Mouse (Mus musculus) forebrain, postnatal 0 days (tissue): ENCODE data around the gene Hyou1. TPM values are rescaled to one million over a fixed set of nuclear protein-coding genes. Genes with fewer than 3 reads are reported as not detected.

Source experiments
- ATAC-seq: fragments of 200-750 bp; cut with Nextera tagmentation; 2 replicates; pipeline ENCODE4 v1.8.0; 2017; ENCODE audit warnings: mild to moderate bottlenecking, moderate library complexity
- DNase-seq: peaks from one replicate; pipeline ENCODE4 v3.0.0-alpha.2; 2015
- H3K27ac ChIP-seq: fragments of 300-500 bp; sonication (generic); 2 replicates; pipeline ENCODE4 v1.5.1; 2014; ENCODE audit warnings: low read depth, mild to moderate bottlenecking, antibody characterized with exemption, low read length, moderate library complexity, mixed read lengths
- H3K27me3 ChIP-seq: fragments of 300-500 bp; sonication (generic); 2 replicates; pipeline ENCODE4 v1.6.1; 2014; ENCODE audit warnings: mild to moderate bottlenecking, low read length, mixed read lengths; ENCODE audit not compliant: insufficient read depth
- H3K36me3 ChIP-seq: fragments of 300-500 bp; sonication (generic); 2 replicates; pipeline ENCODE4 v1.6.1; 2014; ENCODE audit warnings: mild to moderate bottlenecking, moderate library complexity; ENCODE audit not compliant: insufficient read depth
- H3K4me1 ChIP-seq: fragments of 300-500 bp; sonication (generic); 2 replicates; pipeline ENCODE4 v1.6.1; 2014; ENCODE audit warnings: antibody characterized with exemption; ENCODE audit not compliant: insufficient read depth
- H3K4me2 ChIP-seq: fragments of 300-500 bp; sonication (generic); 2 replicates; pipeline ENCODE4 v1.6.1; 2014; ENCODE audit warnings: low read depth, mild to moderate bottlenecking, moderate library complexity
- H3K4me3 ChIP-seq: fragments of 300-500 bp; sonication (generic); 2 replicates; pipeline ENCODE4 v1.5.1; 2014; ENCODE audit warnings: low read depth, low read length, mixed read lengths
- H3K9ac ChIP-seq: fragments of 300-500 bp; sonication (generic); 2 replicates; pipeline ENCODE4 v1.6.1; 2014; ENCODE audit warnings: mild to moderate bottlenecking
- H3K9me3 ChIP-seq: fragments of 300-500 bp; sonication (generic); 2 replicates; pipeline ENCODE4 v1.6.1; 2016; ENCODE audit warnings: low read length
- CTCF ChIP-seq: sonication (generic); IDR thresholded peaks from 2 replicates; pipeline ENCODE4 v1.5.1; 2016; ENCODE audit warnings: antibody characterized with exemption, control low read depth, low read depth
- WGBS: fragments of 180-500 bp; shearing (Covaris S2); extraction: QIAGEN DNeasy Blood & Tissue Kit; methylation state at CpG from one replicate; pipeline ENCODE4 v1.1.7; 2014; 5-methylcytosine and 5-hydroxymethylcytosine counted together
- polyA plus RNA-seq: library from polyadenylated mRNA; unstranded; fragments of >200 nt; fragmentation: Nextera tagmentation; extraction: Ambion mirVana; gene quantifications from 2 replicates; pipeline ENCODE4 v1.2.1, GENCODE M21; 2015
- total RNA-seq: library from RNA; depleted of rRNA; stranded (reverse); fragments of >200 nt; gene quantifications from 2 replicates; pipeline ENCODE4 v1.2.3, GENCODE M21; 2014

The Hyou1 gene
- total and polyA plus RNA-seq, 2 experiments from 2014 or later: 17.4 to 59.0 TPM

DNA sequence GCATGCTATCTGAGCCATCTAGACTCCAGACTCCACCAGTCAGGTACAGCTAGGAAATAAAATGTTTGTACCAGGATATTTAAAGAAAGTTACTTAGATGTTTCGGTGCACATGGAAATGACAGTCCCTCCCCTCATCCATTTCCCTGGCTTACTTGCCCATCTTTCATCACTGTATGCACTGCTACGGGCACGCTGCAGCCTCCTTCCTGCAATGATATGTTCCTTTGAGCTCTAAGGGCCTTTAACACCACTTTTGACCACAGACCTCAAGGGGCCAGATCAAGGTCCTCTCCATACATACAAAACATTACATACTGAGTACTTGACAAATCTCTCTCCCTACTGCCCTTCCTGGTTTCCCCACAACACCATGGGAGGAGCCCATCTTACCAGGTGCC is 42.3 kb upstream of the Hyou1 start:
- Histone ChIP-seq H3K4me1 (peaks cover 6% of the 10 kb centered on the region; the same call in 1 of the 2 replicates), H3K27ac (no peak overlapping the region), H3K4me2 (peak overlapping the region; percentile 66; the same call in 1 of the 2 replicates), H3K9ac (peak overlapping the region; percentile 18; the same call in 1 of the 2 replicates), H3K27me3 (no peaks in the 10 kb centered on the region), H3K4me3 (no peak overlapping the region), H3K9me3 (no peaks in the 10 kb centered on the region), H3K36me3 (peaks cover 19% of the 10 kb centered on the region)
- TF ChIP-seq CTCF: no peak
- WGBS: 77% methylated on average over 3 of the region's 3 CpGs
- ATAC-seq: no peak
- no peak for DNase-seq

DNA sequence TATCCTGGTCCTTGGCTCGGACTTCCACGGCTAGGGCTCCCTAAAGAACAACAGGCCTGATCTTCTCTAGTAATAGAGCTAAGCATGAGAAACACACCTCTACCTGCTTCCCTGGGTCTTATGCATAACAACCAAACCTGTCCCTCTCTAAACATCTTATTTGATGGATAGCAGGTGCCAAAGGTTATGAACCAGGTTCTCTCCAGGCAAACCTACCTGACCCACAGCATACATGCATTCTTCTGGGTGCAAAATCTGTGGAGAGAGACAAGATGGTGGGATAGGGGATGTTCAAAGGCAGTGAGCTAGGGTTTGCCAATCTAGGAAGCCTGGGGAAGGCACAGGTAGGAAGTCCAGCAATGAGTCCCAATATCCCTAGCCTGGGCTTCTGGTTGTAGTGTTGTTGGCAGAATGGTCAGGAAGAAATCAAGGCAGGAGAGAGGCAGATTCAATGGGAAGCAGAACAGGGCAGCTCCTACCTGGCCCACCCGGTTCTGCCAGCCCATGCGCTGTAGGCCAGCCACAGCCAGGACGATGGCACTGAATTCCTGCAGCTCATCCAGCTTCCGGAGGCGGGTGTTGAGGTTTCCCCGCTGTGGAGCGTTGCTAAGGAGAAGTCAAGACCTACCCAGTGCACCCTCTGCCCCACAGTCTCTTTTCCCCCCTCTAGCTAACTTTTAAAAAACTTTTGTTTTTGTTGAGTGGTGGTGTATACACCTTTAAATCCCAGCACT is 41.7 kb upstream of the Hyou1 start:
- no peak overlapping the region for H3K27ac ChIP-seq
- H3K9me3 ChIP-seq: no peaks in the 10 kb centered on the region
- H3K27me3 ChIP-seq: no peaks in the 10 kb centered on the region
- DNase-seq (no peak), ATAC-seq (no peak)
- peaks cover 6% of the 10 kb centered on the region; the same call in 1 of the 2 replicates for H3K4me1 ChIP-seq
- H3K36me3 ChIP-seq: peaks cover 15% of the 10 kb centered on the region
- H3K4me3 ChIP-seq: no peak overlapping the region
- WGBS: 58% methylated on average over 9 of the region's 9 CpGs
- no peak overlapping the region for H3K9ac ChIP-seq
- peak overlapping the region; percentile 66; the same call in 1 of the 2 replicates for H3K4me2 ChIP-seq
- TF ChIP-seq CTCF: no peak

DNA sequence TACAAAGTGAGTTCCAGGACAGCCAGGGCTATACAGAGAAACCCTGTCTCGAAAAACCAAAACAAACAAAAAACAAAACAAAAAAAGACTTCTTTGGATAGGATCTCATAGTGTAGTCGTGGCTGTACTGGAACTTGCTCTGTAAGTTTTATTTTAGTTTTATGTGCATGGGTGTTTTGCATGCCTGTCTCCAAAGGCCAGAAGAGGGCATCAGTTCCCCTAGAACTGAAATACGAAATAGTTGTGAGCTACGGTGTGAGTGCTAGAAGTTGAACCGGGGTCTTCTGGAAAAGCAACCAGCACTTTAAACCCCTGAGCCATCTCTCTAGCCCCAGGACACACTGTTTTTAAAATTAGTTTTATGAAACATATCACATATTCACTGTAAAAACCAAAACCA is 40.7 kb upstream of the Hyou1 start:
- Histone ChIP-seq H3K9ac (no peak overlapping the region), H3K27ac (no peak overlapping the region), H3K27me3 (no peaks in the 10 kb centered on the region), H3K36me3 (peaks cover 5% of the 10 kb centered on the region), H3K4me1 (peaks cover 9% of the 10 kb centered on the region), H3K4me3 (no peak overlapping the region), H3K9me3 (no peaks in the 10 kb centered on the region), H3K4me2 (no peak overlapping the region)
- DNase-seq (no peak), ATAC-seq (no peak)
- peak; percentile 27 for TF ChIP-seq CTCF
- 72% methylated on average over 5 of the region's 5 CpGs for WGBS

DNA sequence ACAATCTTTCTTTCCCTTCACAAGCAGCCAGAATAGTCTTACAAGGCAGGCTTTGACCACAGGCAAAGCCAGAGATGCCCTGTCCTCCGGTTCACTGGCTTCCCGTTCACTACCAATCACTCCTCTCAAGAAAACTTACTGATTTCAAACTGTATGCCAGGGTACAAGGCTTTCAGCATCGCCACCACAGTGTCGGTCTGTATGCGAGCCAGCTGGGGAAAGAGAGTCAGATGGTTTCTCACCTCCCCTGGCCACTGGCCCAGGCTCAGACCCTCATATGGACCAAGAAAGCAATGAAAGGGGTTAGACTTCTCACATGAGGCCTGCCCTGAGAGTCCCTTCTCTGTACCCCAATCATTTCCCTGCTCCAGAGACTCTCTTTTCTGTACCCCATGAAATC is 37.8 kb upstream of the Hyou1 start:
- Histone ChIP-seq H3K36me3 (0 out of 2 replicates have a peak, but pooled peaks cover 3% of the 10 kb centered on the region), H3K27ac (no peak overlapping the region), H3K9ac (no peak overlapping the region), H3K4me2 (no peak overlapping the region), H3K4me1 (peaks cover 9% of the 10 kb centered on the region), H3K9me3 (no peaks in the 10 kb centered on the region), H3K27me3 (no peaks in the 10 kb centered on the region), H3K4me3 (no peak overlapping the region)
- no peak for ATAC-seq
- no peak for TF ChIP-seq CTCF
- DNase-seq: no peak
- WGBS: 91% methylated on average over 5 of the region's 5 CpGs

DNA sequence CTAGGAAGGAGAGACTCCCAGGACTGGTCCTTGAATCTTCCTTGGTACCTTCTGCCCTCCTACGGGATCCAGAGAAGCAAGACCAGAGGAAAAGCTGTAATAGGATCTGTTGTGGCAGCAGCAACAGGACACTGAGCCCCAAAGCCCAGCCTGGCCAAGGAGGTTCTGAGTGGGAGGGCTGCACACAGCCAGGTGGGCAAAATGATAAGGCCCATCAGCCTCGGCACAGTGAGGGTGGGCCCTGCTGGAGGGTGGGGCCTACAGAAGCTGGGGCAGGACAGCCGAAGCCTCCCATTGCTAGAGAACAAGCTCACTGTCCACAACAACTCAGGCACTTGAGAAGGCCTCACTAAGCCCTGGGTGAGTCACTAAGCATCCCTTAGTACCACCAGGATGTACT is 37.1 kb upstream of the Hyou1 start:
- WGBS: 79% methylated on average over 3 of the region's 3 CpGs
- Histone ChIP-seq H3K4me3 (no peak overlapping the region), H3K4me1 (peaks cover 3% of the 10 kb centered on the region; the same call in 1 of the 2 replicates), H3K36me3 (peaks cover 5% of the 10 kb centered on the region; the same call in 1 of the 2 replicates), H3K9me3 (no peaks in the 10 kb centered on the region), H3K27me3 (no peaks in the 10 kb centered on the region), H3K27ac (no peak overlapping the region), H3K9ac (no peak overlapping the region), H3K4me2 (no peak overlapping the region)
- ATAC-seq: no peak
- TF ChIP-seq CTCF: no peak
- DNase-seq: no peak

DNA sequence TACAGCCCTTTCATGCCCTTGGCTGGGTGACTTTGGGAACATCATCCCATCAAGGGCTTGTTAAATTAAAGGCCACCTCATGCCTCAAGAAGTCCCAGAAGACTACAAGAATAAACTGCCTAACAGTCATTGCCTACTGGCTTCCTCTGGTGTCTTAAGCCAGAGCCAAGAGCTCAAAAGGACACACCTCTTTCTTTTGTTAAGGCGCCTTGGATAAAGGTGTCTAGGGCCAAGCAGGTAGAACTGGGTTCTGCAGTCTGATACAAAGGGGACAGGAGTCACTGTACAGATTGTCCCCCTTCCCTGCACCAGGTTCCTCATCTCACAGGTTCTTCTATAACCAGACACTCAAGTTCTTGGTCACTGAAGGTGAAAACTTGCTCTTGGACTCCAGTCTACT is 36.7 kb upstream of the Hyou1 start:
- ATAC-seq (no peak), DNase-seq (no peak)
- Histone ChIP-seq H3K36me3 (peaks cover 9% of the 10 kb centered on the region), H3K4me2 (0 out of 2 replicates have a peak overlapping the region, but pooled peaks have one; percentile 65), H3K27me3 (no peaks in the 10 kb centered on the region), H3K4me3 (no peak overlapping the region), H3K9ac (no peak overlapping the region), H3K4me1 (peaks cover 3% of the 10 kb centered on the region; the same call in 1 of the 2 replicates), H3K9me3 (no peaks in the 10 kb centered on the region), H3K27ac (no peak overlapping the region)
- 78% methylated on average over 1 of the region's 1 CpGs for WGBS
- no peak for TF ChIP-seq CTCF

DNA sequence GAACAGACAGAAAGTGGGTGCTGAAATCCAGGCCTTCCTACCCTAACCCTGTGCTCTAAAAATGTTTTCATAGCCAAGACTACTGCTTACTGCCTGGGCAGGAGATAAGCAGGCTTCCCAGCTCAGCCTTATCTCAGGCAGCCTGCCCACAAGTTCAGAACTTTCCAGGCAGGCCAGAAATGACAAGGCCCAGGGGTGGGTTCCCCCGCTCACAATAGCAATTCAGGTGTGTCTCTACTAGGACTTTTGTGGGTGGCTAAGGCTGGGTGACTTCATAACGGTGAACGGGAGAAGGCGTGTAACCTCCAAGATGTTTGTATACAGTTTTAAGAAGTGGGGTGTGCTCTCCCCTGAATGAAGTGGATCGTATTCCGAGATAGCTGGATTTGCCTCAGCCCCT is 36.0 kb upstream of the Hyou1 start:
- peak overlapping the region; percentile 79 for H3K9ac ChIP-seq
- peak overlapping the region; percentile 80 for H3K4me3 ChIP-seq
- TF ChIP-seq CTCF: no peak
- WGBS: 9% methylated on average over 6 of the region's 6 CpGs
- peaks cover 3% of the 10 kb centered on the region; the same call in 1 of the 2 replicates for H3K4me1 ChIP-seq
- DNase-seq (no peak), ATAC-seq (no peak)
- peak overlapping the region; percentile 65 for H3K4me2 ChIP-seq
- H3K36me3 ChIP-seq: peaks cover 16% of the 10 kb centered on the region
- no peaks in the 10 kb centered on the region for H3K9me3 ChIP-seq
- H3K27ac ChIP-seq: peak overlapping the region; percentile 91; the same call in 1 of the 2 replicates
- H3K27me3 ChIP-seq: no peaks in the 10 kb centered on the region
